Mouse (Mus musculus) heart, embryonic 15.5 days (tissue): ENCODE results near the gene Diaph2. TPM values are rescaled to one million over a fixed set of nuclear protein-coding genes. Genes with fewer than 3 reads are reported as not detected.
"Not testable (repeated sequence)": the region's sequence is repeated elsewhere in the genome, so short reads cannot be mapped to it uniquely, and the experiment has no call there.

Experiments used
- ATAC-seq: fragments of 200-750 bp; cut with Nextera tagmentation; replicated peaks from 2 replicates; pipeline ENCODE4 v1.8.0; 2017; ENCODE audit warnings: low read depth, moderate TSS enrichment; ENCODE audit not compliant: insufficient number of reproducible peaks, insufficient read depth, low FRiP score
- H3K27ac ChIP-seq: fragments of 300-500 bp; sonication (generic); 2 replicates; pipeline ENCODE4 v1.5.1; 2015; ENCODE audit warnings: mild to moderate bottlenecking, inconsistent platforms
- H3K27me3 ChIP-seq: fragments of 300-500 bp; sonication (generic); 2 replicates; pipeline ENCODE4 v1.6.1; 2015; ENCODE audit warnings: inconsistent platforms
- H3K36me3 ChIP-seq: fragments of 300-500 bp; sonication (generic); 2 replicates; pipeline ENCODE4 v1.6.1; 2015; ENCODE audit warnings: mild to moderate bottlenecking, inconsistent platforms
- H3K4me1 ChIP-seq: fragments of 300-500 bp; sonication (generic); replicated peaks from 2 replicates; pipeline ENCODE4 v1.6.1; 2015; ENCODE audit warnings: inconsistent platforms
- H3K4me2 ChIP-seq: fragments of 300-500 bp; sonication (generic); 2 replicates; pipeline ENCODE4 v1.6.1; 2015; ENCODE audit warnings: inconsistent platforms, mild to moderate bottlenecking, moderate library complexity
- H3K4me3 ChIP-seq: fragments of 300-500 bp; sonication (generic); 2 replicates; pipeline ENCODE4 v1.5.1; 2015; ENCODE audit warnings: mild to moderate bottlenecking, inconsistent platforms
- H3K9ac ChIP-seq: fragments of 300-500 bp; sonication (generic); 2 replicates; pipeline ENCODE4 v1.6.1; 2015; ENCODE audit warnings: mild to moderate bottlenecking, inconsistent platforms
- H3K9me3 ChIP-seq: fragments of 300-500 bp; sonication (generic); replicated peaks from 2 replicates; pipeline ENCODE4 v1.6.1; 2016; ENCODE audit warnings: inconsistent platforms
- WGBS: fragments of 180-500 bp; shearing (Covaris S2); methylation state at CpG from one replicate; pipeline ENCODE4 v1.1.7; 2015; ENCODE audit warnings: mixed read lengths; 5-methylcytosine and 5-hydroxymethylcytosine counted together
- polyA plus RNA-seq: library from polyadenylated mRNA; unstranded; fragments of >200 nt; fragmentation: Nextera tagmentation; extraction: Ambion mirVana; gene quantifications from 2 replicates; pipeline ENCODE4 v1.2.1, GENCODE M21; 2015

The Diaph2 gene
- polyA plus RNA-seq, 1 experiment from 2014 or later, result 5.7 TPM

- not testable (repeated sequence) for H3K27ac ChIP-seq, H3K4me3 ChIP-seq, H3K4me1 ChIP-seq, H3K36me3 ChIP-seq, H3K27me3 ChIP-seq, H3K9me3 ChIP-seq, H3K9ac ChIP-seq, H3K4me2 ChIP-seq, ATAC-seq
- WGBS, result 84% methylated on average over 3 of the region's 3 CpGs
Observed at GRCm38 (mm10) chrX:130197412-130197811, 447.9 kb downstream of the Diaph2 start.

DNA sequence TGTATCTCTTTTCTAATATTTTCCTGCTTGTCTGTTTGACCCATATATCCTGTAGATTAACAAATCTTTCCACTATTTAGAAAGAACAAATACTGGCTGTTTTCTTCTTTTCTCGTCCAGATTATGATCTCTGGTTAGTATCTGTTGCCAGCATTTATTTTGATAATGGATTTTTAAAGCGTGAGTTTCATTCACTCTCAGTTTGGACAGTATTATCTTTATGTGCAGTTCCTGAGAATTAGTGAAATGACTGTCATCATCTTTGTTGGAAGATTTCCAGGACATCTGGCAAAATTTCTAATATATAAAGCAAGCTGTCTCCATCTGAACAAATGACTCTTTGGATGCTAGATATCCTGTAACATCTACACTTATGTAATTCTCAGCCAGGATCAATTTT is 455.7 kb downstream of the Diaph2 start:
- no peak overlapping the region for H3K27ac ChIP-seq
- no peak overlapping the region for H3K4me3 ChIP-seq
- no peak overlapping the region for H3K4me2 ChIP-seq
- H3K27me3 ChIP-seq, result no peaks in the 10 kb centered on the region
- no peaks in the 10 kb centered on the region for H3K9me3 ChIP-seq
- no peak overlapping the region for H3K9ac ChIP-seq
- ATAC-seq, result no peak
- whole genome bisulfite sequencing, result 44% methylated on average over 2 of the region's 2 CpGs
- no peaks in the 10 kb centered on the region for H3K4me1 ChIP-seq
- no peaks in the 10 kb centered on the region for H3K36me3 ChIP-seq

DNA sequence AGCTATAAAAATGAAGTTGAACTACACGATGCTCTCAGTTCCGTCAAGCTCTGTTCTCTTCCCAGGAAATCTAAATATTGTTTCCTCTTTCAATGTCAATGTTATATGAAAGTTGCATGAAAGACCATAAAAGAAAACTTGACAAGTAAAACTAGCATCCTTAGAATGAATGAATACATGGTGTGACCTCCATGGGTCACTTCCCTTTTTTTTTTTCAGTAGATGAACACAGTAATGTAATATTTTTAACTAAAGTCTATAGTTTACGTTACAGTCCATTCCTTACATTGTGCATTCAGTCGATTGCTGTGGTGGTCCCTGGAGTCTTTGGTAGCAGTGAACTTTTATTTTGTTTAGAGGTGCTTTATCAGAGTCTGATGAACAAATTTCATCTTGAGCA is 462.7 kb downstream of the Diaph2 start:
- 73% methylated on average over 4 of the region's 4 CpGs for whole genome bisulfite sequencing

DNA sequence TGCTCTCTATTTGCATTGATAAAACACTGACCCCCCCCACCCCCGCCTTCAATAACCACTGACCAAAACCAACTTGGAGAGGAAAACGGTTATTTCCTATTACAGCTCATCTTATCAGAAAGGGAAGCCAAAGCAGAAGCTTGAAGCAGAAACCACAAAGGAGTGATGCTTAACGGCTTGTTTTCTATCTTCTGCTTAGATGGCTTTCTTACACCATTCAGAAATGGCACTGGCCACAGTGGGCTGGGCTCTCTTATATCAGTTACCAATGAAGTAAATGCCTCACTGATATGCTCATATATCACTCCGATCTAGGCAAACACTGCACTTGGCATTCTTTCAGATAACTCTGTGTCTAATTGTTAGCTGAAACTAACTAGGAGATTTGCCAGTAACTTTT is 463.2 kb downstream of the Diaph2 start:
- WGBS, result 51% methylated on average over 4 of the region's 4 CpGs
- no peak for ATAC-seq
- Histone ChIP-seq H3K9ac (no peak overlapping the region), H3K4me1 (no peaks in the 10 kb centered on the region), H3K27ac (no peak overlapping the region), H3K36me3 (no peaks in the 10 kb centered on the region), H3K4me3 (no peak overlapping the region), H3K4me2 (no peak overlapping the region), H3K9me3 (no peaks in the 10 kb centered on the region), H3K27me3 (no peaks in the 10 kb centered on the region)

More for the DNA sequence above, 462.7 kb downstream of the Diaph2 start:
- Histone ChIP-seq H3K4me3 (no peak overlapping the region), H3K4me1 (no peaks in the 10 kb centered on the region), H3K36me3 (no peaks in the 10 kb centered on the region), H3K27ac (no peak overlapping the region), H3K9me3 (no peaks in the 10 kb centered on the region), H3K4me2 (no peak overlapping the region), H3K9ac (no peak overlapping the region), H3K27me3 (no peaks in the 10 kb centered on the region)
- no peak for ATAC-seq

DNA sequence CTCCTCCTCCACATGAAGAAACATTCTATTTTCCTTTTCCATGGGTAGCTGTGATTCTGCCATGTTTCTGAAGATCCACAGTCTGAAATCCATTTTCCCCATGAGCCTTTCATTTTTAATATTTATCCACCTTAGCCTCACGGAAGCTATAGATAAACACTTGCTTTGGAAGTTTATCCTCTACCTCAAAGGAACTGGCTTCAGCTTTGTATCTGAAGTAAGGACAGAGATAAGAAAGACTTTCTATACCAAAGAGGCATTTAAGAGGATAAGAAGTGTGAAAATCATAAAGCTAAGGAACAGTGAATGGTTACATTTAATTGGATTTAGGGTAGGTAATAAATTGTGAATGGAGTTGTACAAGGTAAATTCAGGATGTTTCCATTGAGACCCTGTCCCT is 480.5 kb downstream of the Diaph2 start:
- Histone ChIP-seq H3K9me3 (no peaks in the 10 kb centered on the region), H3K9ac (no peak overlapping the region), H3K27ac (no peak overlapping the region), H3K4me2 (no peak overlapping the region), H3K4me3 (no peak overlapping the region), H3K27me3 (no peaks in the 10 kb centered on the region), H3K4me1 (no peaks in the 10 kb centered on the region), H3K36me3 (no peaks in the 10 kb centered on the region)
- 81% methylated on average over 1 of the region's 1 CpGs for WGBS
- no peak for ATAC-seq

GRCm38 (mm10) chrX:130235167-130235566 is 485.6 kb downstream of the Diaph2 start:
- WGBS, result 74% methylated on average over 1 of the region's 1 CpGs
- no peak for ATAC-seq
- Histone ChIP-seq H3K27me3 (no peaks in the 10 kb centered on the region), H3K9ac (no peak overlapping the region), H3K4me2 (no peak overlapping the region), H3K36me3 (no peaks in the 10 kb centered on the region), H3K4me1 (no peaks in the 10 kb centered on the region), H3K4me3 (no peak overlapping the region), H3K9me3 (no peaks in the 10 kb centered on the region), H3K27ac (no peak overlapping the region)

- Histone ChIP-seq H3K4me1 (no peaks in the 10 kb centered on the region), H3K9ac (no peak overlapping the region), H3K27ac (no peak overlapping the region), H3K36me3 (no peaks in the 10 kb centered on the region), H3K4me3 (no peak overlapping the region), H3K9me3 (no peaks in the 10 kb centered on the region), H3K27me3 (no peaks in the 10 kb centered on the region), H3K4me2 (no peak overlapping the region)
- WGBS, result 65% methylated on average over 1 of the region's 1 CpGs
- ATAC-seq, result no peak
Observed at GRCm38 (mm10) chrX:130246652-130247051, 497.1 kb downstream of the Diaph2 start.

GRCm38 (mm10) chrX:130253664-130254063 is 504.1 kb downstream of the Diaph2 start:
- 84% methylated on average over 4 of the region's 4 CpGs for WGBS
- ATAC-seq, result no peak
- Histone ChIP-seq H3K9me3 (no peaks in the 10 kb centered on the region), H3K36me3 (no peaks in the 10 kb centered on the region), H3K4me2 (no peak overlapping the region), H3K4me3 (no peak overlapping the region), H3K27me3 (no peaks in the 10 kb centered on the region), H3K4me1 (no peaks in the 10 kb centered on the region), H3K27ac (no peak overlapping the region), H3K9ac (no peak overlapping the region)

DNA sequence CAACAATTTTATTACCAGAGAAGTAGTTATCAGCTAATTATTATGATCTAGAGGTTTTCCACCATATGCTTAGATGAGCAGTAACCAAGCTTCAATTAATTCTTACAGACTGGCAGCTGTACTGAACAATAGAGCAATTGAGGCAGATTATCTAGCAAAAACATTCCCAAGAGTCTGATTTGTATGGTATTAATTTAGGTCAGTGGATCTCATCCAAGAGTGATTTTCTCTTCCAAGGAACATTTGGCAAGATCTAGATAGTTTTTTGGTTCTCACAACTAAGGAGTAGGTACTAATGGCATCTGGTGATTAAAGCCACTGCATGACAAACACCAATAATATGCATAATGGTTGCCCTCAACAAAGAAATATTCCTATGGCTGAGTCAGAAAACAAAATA is 516.2 kb downstream of the Diaph2 start:
- H3K27ac ChIP-seq, result no peak overlapping the region
- ATAC-seq, result no peak
- H3K36me3 ChIP-seq, result no peaks in the 10 kb centered on the region
- H3K4me2 ChIP-seq, result no peak overlapping the region
- H3K9ac ChIP-seq, result no peak overlapping the region
- H3K4me1 ChIP-seq, result no peaks in the 10 kb centered on the region
- no peak overlapping the region for H3K4me3 ChIP-seq
- H3K9me3 ChIP-seq, result no peaks in the 10 kb centered on the region
- no peaks in the 10 kb centered on the region for H3K27me3 ChIP-seq

DNA sequence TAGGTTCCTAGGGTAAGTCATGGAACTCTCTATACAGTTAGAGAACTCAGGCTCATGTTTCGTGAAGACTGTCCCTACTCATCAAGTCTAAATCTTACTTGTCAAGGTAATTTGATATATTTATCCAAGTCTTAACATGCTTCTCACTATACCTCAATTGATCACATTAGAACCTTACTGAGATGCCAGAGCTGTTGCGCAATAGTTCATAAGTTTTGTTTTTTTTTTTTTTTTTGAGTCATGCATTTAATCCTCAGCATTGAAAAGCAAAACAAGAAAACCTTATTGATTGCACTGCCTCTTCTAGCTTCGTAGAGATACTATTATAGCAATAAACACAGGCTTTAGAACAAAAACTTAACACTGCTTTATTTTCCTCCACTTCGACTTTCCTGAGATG is 529.6 kb downstream of the Diaph2 start:
- H3K27me3 ChIP-seq, result no peaks in the 10 kb centered on the region
- no peak overlapping the region for H3K4me3 ChIP-seq
- no peak for ATAC-seq
- H3K4me1 ChIP-seq, result no peaks in the 10 kb centered on the region
- H3K9me3 ChIP-seq, result no peaks in the 10 kb centered on the region
- no peak overlapping the region for H3K4me2 ChIP-seq
- WGBS, result 80% methylated on average over 4 of the region's 4 CpGs
- H3K9ac ChIP-seq, result no peak overlapping the region
- no peak overlapping the region for H3K27ac ChIP-seq
- no peaks in the 10 kb centered on the region for H3K36me3 ChIP-seq

- Histone ChIP-seq H3K27me3 (no peaks in the 10 kb centered on the region), H3K27ac (no peak overlapping the region), H3K4me1 (no peaks in the 10 kb centered on the region), H3K36me3 (no peaks in the 10 kb centered on the region), H3K4me2 (no peak overlapping the region), H3K4me3 (no peak overlapping the region), H3K9me3 (no peaks in the 10 kb centered on the region), H3K9ac (no peak overlapping the region)
- no peak for ATAC-seq
- WGBS, result 71% methylated on average over 2 of the region's 2 CpGs
Observed at GRCm38 (mm10) chrX:130281484-130281883, 531.9 kb downstream of the Diaph2 start.

- Histone ChIP-seq H3K27ac (no peak overlapping the region), H3K4me2 (no peak overlapping the region), H3K4me1 (no peaks in the 10 kb centered on the region), H3K9ac (no peak overlapping the region), H3K27me3 (no peaks in the 10 kb centered on the region), H3K9me3 (no peaks in the 10 kb centered on the region), H3K36me3 (no peaks in the 10 kb centered on the region), H3K4me3 (no peak overlapping the region)
- 74% methylated on average over 9 of the region's 9 CpGs for WGBS
- no peak for ATAC-seq
Observed at GRCm38 (mm10) chrX:130287032-130287431, 537.5 kb downstream of the Diaph2 start.

DNA sequence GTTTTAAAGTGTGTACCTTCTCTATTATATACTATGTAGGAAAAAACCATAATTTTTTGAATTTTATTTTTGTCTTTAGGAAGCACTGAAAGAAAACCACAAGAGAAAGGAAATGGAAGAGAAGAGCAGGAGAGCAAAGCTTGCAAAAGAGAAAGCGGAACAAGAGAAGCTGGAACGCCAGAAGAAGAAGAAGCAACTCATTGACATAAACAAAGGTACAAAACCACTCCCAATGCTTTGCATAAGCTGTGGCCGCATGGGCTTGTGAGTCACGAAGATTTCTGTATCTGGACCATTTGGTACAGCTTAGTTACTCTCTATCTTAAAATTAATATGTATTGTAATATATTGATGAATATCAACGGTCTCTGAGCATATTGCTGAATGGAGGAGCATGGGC is 540.2 kb downstream of the Diaph2 start:
- H3K27me3 ChIP-seq, result no peaks in the 10 kb centered on the region
- 84% methylated on average over 5 of the region's 5 CpGs for WGBS

More for the DNA sequence above, 540.2 kb downstream of the Diaph2 start:
- no peak overlapping the region for H3K27ac ChIP-seq
- no peak for ATAC-seq
- H3K9me3 ChIP-seq, result no peaks in the 10 kb centered on the region
- H3K4me2 ChIP-seq, result no peak overlapping the region
- H3K36me3 ChIP-seq, result no peaks in the 10 kb centered on the region
- no peaks in the 10 kb centered on the region for H3K4me1 ChIP-seq
- H3K4me3 ChIP-seq, result no peak overlapping the region
- H3K9ac ChIP-seq, result no peak overlapping the region
